Mouse (Mus musculus) layer of hippocampus, adult 11-12 months (tissue): ENCODE measurements at regions not wholly inside any gene's neighbourhood (a gene's known extent, or its start where the extent isn't known, plus 50 kb on each side); places are given as distances from the start of the nearest gene placed in this dataset.

Source experiments
- DNase-seq: peaks from one replicate; pipeline ENCODE4 v3.0.0; 2022; ENCODE audit warnings: low spot score

GRCm38 (mm10) chr13:60427755-60428385, 173.9 kb upstream of the Dapk1 start:
- no peak for DNase-seq

DNA sequence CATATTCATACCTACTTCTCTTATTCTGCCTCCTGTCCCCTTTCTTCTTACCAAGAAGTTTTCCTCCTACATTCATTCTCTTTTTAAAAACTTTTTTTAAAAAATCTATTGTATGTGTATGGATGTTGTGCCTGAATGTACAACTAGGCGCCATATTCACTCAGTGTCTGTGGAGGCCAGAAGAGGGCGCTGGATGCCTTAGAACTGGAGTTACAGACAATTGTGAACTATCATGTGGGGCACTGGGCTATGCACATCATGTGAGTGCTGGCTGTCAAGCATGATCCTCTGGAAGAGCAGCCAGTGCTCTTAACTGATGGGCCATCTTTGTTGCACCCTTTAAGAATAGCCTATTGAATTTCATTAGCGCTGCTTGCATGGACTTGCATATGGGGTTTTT, 172.6 kb upstream of the Dapk1 start:
- DNase-seq: no peak

GRCm38 (mm10) chr13:60431412-60431811, 170.3 kb upstream of the Dapk1 start:
- DNase-seq: no peak

- no peak for DNase-seq
Observed at GRCm38 (mm10) chr13:60434221-60435210, 167.2 kb upstream of the Dapk1 start.

GRCm38 (mm10) chr13:60435333-60435732, 166.4 kb upstream of the Dapk1 start:
- DNase-seq: no peak

DNA sequence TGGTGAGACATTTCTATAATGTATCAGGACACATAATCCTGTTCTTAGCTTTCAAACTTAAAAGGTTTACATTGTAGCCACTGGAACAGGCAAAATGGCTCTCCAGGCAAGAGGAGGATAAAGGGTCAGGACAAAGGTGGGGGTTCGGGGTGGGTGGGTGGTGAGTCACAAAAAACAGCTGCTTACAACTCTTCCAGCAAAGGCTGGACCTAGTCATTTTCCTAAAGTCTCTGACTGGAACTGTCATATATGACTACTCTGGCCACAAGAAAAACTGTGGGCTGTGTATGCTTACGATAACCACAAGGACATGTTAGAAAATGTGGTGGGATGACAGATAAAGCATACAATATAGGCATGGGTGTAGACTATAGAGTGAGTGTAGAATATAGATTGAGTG, 163.6 kb upstream of the Dapk1 start:
- no peak for DNase-seq

DNA sequence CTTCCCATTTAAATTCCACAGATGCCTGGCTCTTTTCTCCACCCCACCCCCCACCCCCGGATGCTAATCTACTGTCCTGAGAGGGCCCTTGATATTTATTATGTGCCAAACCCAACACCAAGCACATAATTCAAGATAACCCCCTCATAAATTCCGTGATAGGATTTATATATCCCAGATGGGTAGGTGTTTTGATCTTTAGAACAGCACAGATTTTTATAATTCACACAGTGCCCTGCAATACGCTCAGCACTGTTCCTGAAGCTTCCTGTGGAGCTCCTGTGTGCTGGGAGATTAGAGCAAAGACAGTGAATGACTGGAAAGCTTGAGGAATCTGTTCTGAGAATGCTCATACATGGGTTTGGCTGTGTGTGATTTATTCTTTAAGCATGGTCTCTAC, 161.2 kb upstream of the Dapk1 start:
- no peak for DNase-seq

- no peak for DNase-seq
Observed at GRCm38 (mm10) chr13:60445164-60445563, 156.6 kb upstream of the Dapk1 start.

GRCm38 (mm10) chr13:60446926-60447325, 154.8 kb upstream of the Dapk1 start:
- DNase-seq: no peak

DNA sequence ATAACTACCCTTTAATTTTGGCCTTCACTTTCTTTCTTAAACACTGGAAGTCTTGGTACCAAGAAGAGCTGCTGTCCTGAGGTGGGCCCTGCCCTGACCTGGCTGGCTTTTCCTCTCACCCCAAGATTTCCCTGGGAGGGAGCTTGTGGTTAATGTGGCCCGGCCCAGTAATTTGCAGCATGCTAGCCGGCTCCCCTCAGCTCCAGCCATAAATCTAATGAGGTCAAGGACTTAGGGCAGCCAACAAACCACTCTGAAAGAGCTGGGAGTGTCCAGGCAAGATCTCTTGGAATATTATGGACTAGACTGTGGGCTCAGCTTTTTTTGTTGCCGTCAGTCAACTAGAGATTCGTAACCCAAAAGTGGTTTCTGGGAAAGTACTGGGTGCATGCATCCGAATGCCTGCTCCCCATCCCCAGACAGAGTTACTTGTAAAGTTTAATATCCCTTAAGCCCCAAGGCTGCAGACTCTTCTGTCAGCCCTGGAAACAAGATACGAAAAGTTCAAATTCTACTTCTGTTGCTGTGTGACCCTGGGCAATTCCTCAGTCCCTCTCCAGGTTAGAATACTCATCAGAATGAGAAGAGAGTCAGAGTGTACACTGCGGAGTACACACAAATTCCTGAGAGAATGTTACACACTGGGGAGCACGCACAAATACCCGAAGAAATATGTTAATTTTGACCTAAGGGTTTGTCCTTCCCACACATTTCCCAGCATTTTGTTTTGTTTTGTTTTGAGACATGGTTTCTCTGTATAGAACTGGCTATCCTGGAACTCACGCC, 150.8 kb upstream of the Dapk1 start:
- DNase-seq: no peak

DNA sequence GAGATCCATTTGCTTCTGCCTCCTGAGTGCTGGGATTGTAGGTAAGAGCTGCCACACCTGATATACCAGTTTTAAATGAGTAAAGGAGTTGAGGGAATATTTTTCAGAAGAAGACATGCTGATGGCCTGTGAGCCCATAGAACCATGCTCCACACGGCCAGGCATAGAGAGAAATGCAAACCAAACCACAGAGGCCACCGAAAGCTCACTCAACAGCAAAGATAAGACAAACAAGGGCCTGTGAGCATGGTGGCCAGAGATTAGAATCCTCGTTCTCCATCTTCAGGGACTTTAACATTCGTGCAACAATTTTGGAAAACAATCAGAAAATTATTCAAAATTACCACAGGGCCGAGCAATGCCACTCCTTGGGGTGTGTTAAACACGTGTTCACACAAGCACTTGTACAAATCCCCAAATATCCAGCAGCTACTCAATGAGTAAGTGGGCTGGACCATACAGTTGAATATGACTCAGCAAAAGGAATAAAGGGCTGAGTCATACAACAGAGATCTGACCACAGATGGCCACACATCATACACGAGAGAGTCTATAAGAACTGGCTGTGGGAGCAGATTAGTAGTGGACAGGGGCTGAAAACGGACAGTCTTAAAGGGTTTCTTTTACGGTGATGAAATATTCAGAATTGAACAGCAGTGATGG, 147.8 kb upstream of the Dapk1 start:
- no peak for DNase-seq

DNA sequence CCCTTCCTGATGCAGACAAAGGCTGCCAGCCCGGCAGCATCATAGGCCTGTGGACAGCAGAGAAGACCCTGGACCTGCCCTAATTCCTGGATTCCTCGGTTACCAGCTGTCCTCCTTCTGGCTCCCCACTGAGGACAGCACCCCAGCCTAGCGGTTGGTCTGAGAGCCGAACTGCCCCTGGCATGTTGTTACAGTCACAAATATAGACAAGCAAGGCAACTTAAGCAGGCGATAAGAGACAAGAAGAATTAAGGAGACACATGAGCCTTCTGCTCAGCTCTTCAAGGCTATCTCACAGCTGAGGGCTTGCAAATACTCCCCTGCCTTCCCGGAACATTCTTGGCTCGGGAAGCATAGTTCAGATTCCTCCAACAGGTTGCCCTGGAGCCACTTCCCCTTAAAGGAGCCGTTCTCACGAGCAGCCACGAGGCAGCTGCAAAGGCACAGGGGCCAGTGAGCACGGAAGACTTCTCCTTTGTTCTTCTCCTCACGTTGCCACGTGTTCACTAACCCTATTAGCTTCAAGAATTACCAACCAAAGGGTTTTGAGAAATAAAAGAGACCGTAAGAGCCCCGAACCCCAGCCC, 146.6 kb upstream of the Dapk1 start:
- no peak for DNase-seq

- no peak for DNase-seq
Observed at GRCm38 (mm10) chr13:60455863-60456551, 145.7 kb upstream of the Dapk1 start.

GRCm38 (mm10) chr13:60457277-60457676, 144.5 kb upstream of the Dapk1 start:
- DNase-seq: no peak

GRCm38 (mm10) chr13:60459002-60459401, 142.7 kb upstream of the Dapk1 start:
- DNase-seq: no peak

DNA sequence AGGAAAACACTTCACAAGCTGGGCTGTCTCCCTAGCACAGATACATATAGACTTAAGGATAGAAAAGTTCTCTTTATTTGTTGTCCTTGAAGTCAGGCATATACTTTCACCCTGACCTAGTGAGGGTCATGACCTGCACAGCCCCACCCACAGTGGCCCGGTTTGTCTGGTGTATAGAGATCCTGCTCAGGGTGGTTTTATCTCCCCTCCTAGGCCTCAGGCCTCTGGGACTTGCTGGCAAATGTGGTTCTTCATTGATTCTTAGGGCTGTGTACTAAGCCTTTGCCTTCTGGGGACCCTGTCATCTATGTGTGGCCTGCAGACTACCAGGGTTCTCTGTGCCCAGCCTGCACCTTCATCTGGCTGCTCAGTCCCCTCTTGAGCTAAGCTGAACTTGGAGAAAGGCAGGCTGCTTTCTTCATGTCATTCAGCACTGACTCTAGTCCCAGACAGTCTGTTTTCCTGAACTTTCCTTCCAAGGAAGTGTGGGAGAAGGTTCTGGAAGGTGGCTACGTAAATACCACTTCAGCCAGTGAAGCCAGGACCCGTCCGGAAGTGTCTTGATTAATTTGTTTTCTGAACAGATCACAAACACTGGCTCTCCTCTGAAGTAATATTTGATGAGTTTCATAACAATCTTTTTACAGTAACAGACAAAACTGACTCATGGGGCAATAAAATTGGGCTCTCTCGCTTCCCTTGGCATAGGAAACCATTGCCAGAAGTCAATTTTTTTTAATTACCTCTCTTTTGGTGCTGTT, 135.0 kb upstream of the Dapk1 start:
- DNase-seq: no peak

GRCm38 (mm10) chr13:60467821-60468579, 133.7 kb upstream of the Dapk1 start:
- DNase-seq: peak; percentile 38

DNA sequence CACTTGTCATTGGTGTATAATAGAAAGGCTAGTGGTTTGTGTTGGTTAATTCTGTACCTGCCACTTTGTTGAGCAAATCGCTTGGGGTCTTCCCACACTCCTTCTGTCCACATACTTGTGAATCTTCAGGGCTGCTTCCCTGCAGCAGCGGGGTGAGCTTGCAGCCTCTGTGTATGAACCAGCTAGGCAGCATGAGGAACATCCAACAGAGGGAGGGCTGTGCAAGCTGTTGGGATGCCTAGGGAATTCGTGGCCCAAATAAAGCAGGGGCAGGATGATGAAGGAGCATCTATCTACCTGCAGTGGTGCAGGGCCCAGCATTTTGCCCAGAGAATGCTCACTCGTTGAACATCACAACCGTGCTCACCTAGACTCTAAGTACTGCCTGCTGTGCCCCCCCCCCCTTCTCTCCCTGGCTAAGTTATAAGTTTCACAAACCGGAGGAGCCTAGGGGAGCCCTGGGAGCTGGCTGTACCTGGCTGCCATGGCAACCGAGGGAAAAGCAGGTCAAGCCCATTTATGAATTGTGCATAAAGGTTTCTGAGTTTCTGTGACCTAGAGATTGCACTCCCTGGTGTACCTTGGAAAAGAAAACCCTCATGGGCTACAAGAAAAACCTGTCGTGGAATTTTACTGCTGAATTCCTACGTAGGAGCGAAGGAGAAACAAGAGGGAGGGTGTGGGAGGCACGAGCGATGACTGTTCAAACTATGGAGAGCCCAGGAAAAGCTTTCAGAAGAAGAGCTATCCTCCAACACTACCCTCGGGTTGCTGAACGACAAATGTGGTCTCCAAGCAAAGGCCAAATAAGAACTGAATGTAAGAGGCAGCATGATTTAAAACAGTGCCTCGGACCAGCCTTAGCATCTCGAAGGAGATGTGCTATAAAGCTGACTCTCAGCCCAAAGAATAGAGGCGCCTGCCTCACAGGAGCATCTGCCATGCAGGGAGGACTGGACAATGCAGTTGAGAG, 131.0 kb upstream of the Dapk1 start:
- no peak for DNase-seq
